Mouse (Mus musculus): ENCODE data around the gene Hoxb3. TPM values are rescaled to one million over a fixed set of nuclear protein-coding genes. Genes with fewer than 3 reads are reported as not detected.

The Hoxb3 gene
- polyA plus RNA-seq, 1 experiment from 2014 or later, result 3.7 TPM

- ATAC-seq (replicated peaks; ENCODE audit: low FRiP score, low TSS enrichment, low read depth), result peak; percentile 65; the same call in 1 of the 2 replicates
- WGBS, result 18% methylated on average over 47 of the region's 47 CpGs
Measured at GRCm38 (mm10) chr11:96366092-96367041, 43.2 kb downstream of the Hoxb3 start.

GRCm38 (mm10) chr11:96367141-96367540 lies 44.0 kb downstream of the Hoxb3 start:
- no peak overlapping the region for H3K4me2 ChIP-seq (ENCODE audit: low read length)
- WGBS, result 62% methylated on average over 6 of the region's 6 CpGs

More at GRCm38 (mm10) chr11:96366092-96367041, 43.2 kb downstream of the Hoxb3 start:
- no peaks in the 10 kb centered on the region for H3K36me3 ChIP-seq (ENCODE audit: control insufficient read depth, insufficient read depth, low read length)
- peaks cover 26% of the 10 kb centered on the region for H3K27me3 ChIP-seq (replicated peaks; ENCODE audit: control insufficient read depth, insufficient read depth, low read length)
- DNase-seq (ENCODE audit: low spot score), result peak; percentile 58
- peak overlapping the region; percentile 14; the same call in 1 of the 2 replicates for H3K4me3 ChIP-seq (ENCODE audit: low read depth, low read length)
- H3K9ac ChIP-seq (ENCODE audit: low read length), result no peak overlapping the region
- peaks cover 8% of the 10 kb centered on the region; the same call in 1 of the 2 replicates for H3K4me1 ChIP-seq (replicated peaks; ENCODE audit: control insufficient read depth, insufficient read depth, low read length)
- H3K27ac ChIP-seq (ENCODE audit: low read depth), result no peak overlapping the region
- no peaks in the 10 kb centered on the region for H3K9me3 ChIP-seq (ENCODE audit: control insufficient read depth, low read length)
- H3K4me2 ChIP-seq (ENCODE audit: low read length), result peak overlapping the region; percentile 41

GRCm38 (mm10) chr11:96368686-96369085 lies 45.6 kb downstream of the Hoxb3 start:
- DNase-seq (ENCODE audit: low spot score) (no peak), ATAC-seq (replicated peaks; ENCODE audit: low FRiP score, low TSS enrichment, low read depth) (no peak)
- Histone ChIP-seq H3K4me3 (ENCODE audit: low read depth, low read length) (no peak overlapping the region), H3K9ac (ENCODE audit: low read length) (no peak overlapping the region), H3K27me3 (replicated peaks; ENCODE audit: control insufficient read depth, insufficient read depth, low read length) (peaks cover 26% of the 10 kb centered on the region), H3K27ac (ENCODE audit: low read depth) (no peak overlapping the region), H3K9me3 (ENCODE audit: control insufficient read depth, low read length) (no peaks in the 10 kb centered on the region), H3K4me2 (ENCODE audit: low read length) (no peak overlapping the region), H3K4me1 (replicated peaks; ENCODE audit: control insufficient read depth, insufficient read depth, low read length) (peaks cover 22% of the 10 kb centered on the region), H3K36me3 (ENCODE audit: control insufficient read depth, insufficient read depth, low read length) (no peaks in the 10 kb centered on the region)
- WGBS, result 42% methylated on average over 5 of the region's 5 CpGs

More at GRCm38 (mm10) chr11:96367141-96367540, 44.0 kb downstream of the Hoxb3 start:
- Histone ChIP-seq H3K9ac (ENCODE audit: low read length) (no peak overlapping the region), H3K4me3 (ENCODE audit: low read depth, low read length) (peak overlapping the region; percentile 14; the same call in 1 of the 2 replicates), H3K27ac (ENCODE audit: low read depth) (no peak overlapping the region), H3K36me3 (ENCODE audit: control insufficient read depth, insufficient read depth, low read length) (no peaks in the 10 kb centered on the region), H3K27me3 (replicated peaks; ENCODE audit: control insufficient read depth, insufficient read depth, low read length) (peaks cover 26% of the 10 kb centered on the region), H3K9me3 (ENCODE audit: control insufficient read depth, low read length) (no peaks in the 10 kb centered on the region), H3K4me1 (replicated peaks; ENCODE audit: control insufficient read depth, insufficient read depth, low read length) (peaks cover 14% of the 10 kb centered on the region; the same call in 1 of the 2 replicates)
- ATAC-seq (replicated peaks; ENCODE audit: low FRiP score, low TSS enrichment, low read depth), result no peak
- no peak for DNase-seq (ENCODE audit: low spot score)

GRCm38 (mm10) chr11:96369140-96369539 lies 46.0 kb downstream of the Hoxb3 start:
- peaks cover 22% of the 10 kb centered on the region for H3K4me1 ChIP-seq (replicated peaks; ENCODE audit: control insufficient read depth, insufficient read depth, low read length)
- no peak overlapping the region for H3K4me3 ChIP-seq (ENCODE audit: low read depth, low read length)
- peaks cover 28% of the 10 kb centered on the region for H3K27me3 ChIP-seq (replicated peaks; ENCODE audit: control insufficient read depth, insufficient read depth, low read length)
- WGBS, result 57% methylated on average over 7 of the region's 7 CpGs
- no peak overlapping the region for H3K9ac ChIP-seq (ENCODE audit: low read length)
- H3K36me3 ChIP-seq (ENCODE audit: control insufficient read depth, insufficient read depth, low read length), result no peaks in the 10 kb centered on the region
- H3K9me3 ChIP-seq (ENCODE audit: control insufficient read depth, low read length), result no peaks in the 10 kb centered on the region
- no peak overlapping the region for H3K27ac ChIP-seq (ENCODE audit: low read depth)
- DNase-seq (ENCODE audit: low spot score), result peak; percentile 50
- no peak overlapping the region for H3K4me2 ChIP-seq (ENCODE audit: low read length)
- no peak for ATAC-seq (replicated peaks; ENCODE audit: low FRiP score, low TSS enrichment, low read depth)

GRCm38 (mm10) chr11:96371726-96372125 lies 48.6 kb downstream of the Hoxb3 start:
- no peak for ATAC-seq (replicated peaks; ENCODE audit: low FRiP score, low TSS enrichment, low read depth)
- DNase-seq (ENCODE audit: low spot score), result no peak
- Histone ChIP-seq H3K9ac (ENCODE audit: low read length) (no peak overlapping the region), H3K4me1 (replicated peaks; ENCODE audit: control insufficient read depth, insufficient read depth, low read length) (peaks cover 14% of the 10 kb centered on the region), H3K4me2 (ENCODE audit: low read length) (no peak overlapping the region), H3K9me3 (ENCODE audit: control insufficient read depth, low read length) (no peaks in the 10 kb centered on the region), H3K27me3 (replicated peaks; ENCODE audit: control insufficient read depth, insufficient read depth, low read length) (peaks cover 9% of the 10 kb centered on the region), H3K27ac (ENCODE audit: low read depth) (0 out of 2 replicates have a peak overlapping the region, but pooled peaks have one; percentile 23), H3K36me3 (ENCODE audit: control insufficient read depth, insufficient read depth, low read length) (no peaks in the 10 kb centered on the region), H3K4me3 (ENCODE audit: low read depth, low read length) (no peak overlapping the region)
- WGBS, result 33% methylated on average over 3 of the region's 3 CpGs

GRCm38 (mm10) chr11:96372519-96372918 lies 49.4 kb downstream of the Hoxb3 start:
- 0% methylated on average over 3 of the region's 3 CpGs for WGBS
- Histone ChIP-seq H3K4me2 (ENCODE audit: low read length) (peak overlapping the region; percentile 13), H3K27me3 (replicated peaks; ENCODE audit: control insufficient read depth, insufficient read depth, low read length) (0 out of 2 replicates have a peak, but pooled peaks cover 2% of the 10 kb centered on the region), H3K9me3 (ENCODE audit: control insufficient read depth, low read length) (no peaks in the 10 kb centered on the region), H3K36me3 (ENCODE audit: control insufficient read depth, insufficient read depth, low read length) (no peaks in the 10 kb centered on the region), H3K4me1 (replicated peaks; ENCODE audit: control insufficient read depth, insufficient read depth, low read length) (peaks cover 14% of the 10 kb centered on the region), H3K9ac (ENCODE audit: low read length) (no peak overlapping the region), H3K4me3 (ENCODE audit: low read depth, low read length) (no peak overlapping the region), H3K27ac (ENCODE audit: low read depth) (peak overlapping the region; percentile 39; the same call in 1 of the 2 replicates)
- peak; percentile 52 for DNase-seq (ENCODE audit: low spot score)
- peak; percentile 55; the same call in 1 of the 2 replicates for ATAC-seq (replicated peaks; ENCODE audit: low FRiP score, low TSS enrichment, low read depth)

GRCm38 (mm10) chr11:96374810-96375209 lies 51.7 kb downstream of the Hoxb3 start:
- no peak overlapping the region for H3K27ac ChIP-seq (ENCODE audit: low read depth)
- no peak for ATAC-seq (replicated peaks; ENCODE audit: low FRiP score, low TSS enrichment, low read depth)
- H3K9me3 ChIP-seq (ENCODE audit: control insufficient read depth, low read length), result no peaks in the 10 kb centered on the region
- no peaks in the 10 kb centered on the region for H3K36me3 ChIP-seq (ENCODE audit: control insufficient read depth, insufficient read depth, low read length)
- H3K4me1 ChIP-seq (replicated peaks; ENCODE audit: control insufficient read depth, insufficient read depth, low read length), result peaks cover 14% of the 10 kb centered on the region
- H3K9ac ChIP-seq (ENCODE audit: low read length), result no peak overlapping the region
- 0 out of 2 replicates have a peak, but pooled peaks cover 2% of the 10 kb centered on the region for H3K27me3 ChIP-seq (replicated peaks; ENCODE audit: control insufficient read depth, insufficient read depth, low read length)
- H3K4me2 ChIP-seq (ENCODE audit: low read length), result no peak overlapping the region
- 53% methylated on average over 7 of the region's 7 CpGs for WGBS
- DNase-seq (ENCODE audit: low spot score), result no peak
- no peak overlapping the region for H3K4me3 ChIP-seq (ENCODE audit: low read depth, low read length)

- no peak overlapping the region for H3K9ac ChIP-seq (ENCODE audit: low read length)
- peak; percentile 52 for DNase-seq (ENCODE audit: low spot score)
- no peak overlapping the region for H3K4me2 ChIP-seq (ENCODE audit: low read length)
- no peaks in the 10 kb centered on the region for H3K27me3 ChIP-seq (replicated peaks; ENCODE audit: control insufficient read depth, insufficient read depth, low read length)
- H3K4me1 ChIP-seq (replicated peaks; ENCODE audit: control insufficient read depth, insufficient read depth, low read length), result peaks cover 12% of the 10 kb centered on the region
- H3K4me3 ChIP-seq (ENCODE audit: low read depth, low read length), result no peak overlapping the region
- H3K36me3 ChIP-seq (ENCODE audit: control insufficient read depth, insufficient read depth, low read length), result no peaks in the 10 kb centered on the region
- 0 out of 2 replicates have a peak, but pooled peaks have one; percentile 47 for ATAC-seq (replicated peaks; ENCODE audit: low FRiP score, low TSS enrichment, low read depth)
- H3K9me3 ChIP-seq (ENCODE audit: control insufficient read depth, low read length), result no peaks in the 10 kb centered on the region
- 60% methylated on average over 5 of the region's 5 CpGs for WGBS
- no peak overlapping the region for H3K27ac ChIP-seq (ENCODE audit: low read depth)
Measured at GRCm38 (mm10) chr11:96383381-96383780, 60.3 kb downstream of the Hoxb3 start.

Measured in intestine, embryonic 14.5 days (tissue).